Mouse (Mus musculus): ENCODE results near the gene Gm17949.

Gm17949 gene

GRCm38 (mm10) chr17:57047406-57047805 is 36.1 kb downstream of the Gm17949 start:
- peak; percentile 31 for DNase-seq (ENCODE audit: low read depth)

GRCm38 (mm10) chr17:57048816-57049215 is 37.5 kb downstream of the Gm17949 start:
- DNase-seq (ENCODE audit: low read depth) = peak; percentile 11

GRCm38 (mm10) chr17:57051679-57052078 is 40.4 kb downstream of the Gm17949 start:
- peak; percentile 37 for DNase-seq (ENCODE audit: low read depth)

- DNase-seq (ENCODE audit: low read depth) = no peak
Observed at GRCm38 (mm10) chr17:57056246-57056645, 45.0 kb downstream of the Gm17949 start.

GRCm38 (mm10) chr17:57058891-57059485 is 47.7 kb downstream of the Gm17949 start, which contains the start of gene Crb3:
TSS of gene Crb3 (plus strand) at chr17:57059105.
- peak; percentile 32 for DNase-seq (ENCODE audit: low read depth)

- peak; percentile 68 for DNase-seq (ENCODE audit: low read depth)
Observed at GRCm38 (mm10) chr17:57059486-57059977, 48.3 kb downstream of the Gm17949 start, which contains the start of gene Slc25a23. TSS of gene Slc25a23 (minus strand) at chr17:57059863.

GRCm38 (mm10) chr17:57060231-57060801 is 49.0 kb downstream of the Gm17949 start:
- peak; percentile 94 for DNase-seq (ENCODE audit: low read depth)

GRCm38 (mm10) chr17:57061069-57061468 is 49.8 kb downstream of the Gm17949 start:
- no peak for DNase-seq (ENCODE audit: low read depth)

GRCm38 (mm10) chr17:57062011-57062521 is 50.8 kb downstream of the Gm17949 start:
- DNase-seq (ENCODE audit: low read depth) = no peak

- DNase-seq (ENCODE audit: low read depth) = no peak
Observed at GRCm38 (mm10) chr17:57062548-57062947, 51.3 kb downstream of the Gm17949 start.

GRCm38 (mm10) chr17:57063031-57063430 is 51.8 kb downstream of the Gm17949 start:
- no peak for DNase-seq (ENCODE audit: low read depth)

GRCm38 (mm10) chr17:57066908-57067307 is 55.6 kb downstream of the Gm17949 start:
- no peak for DNase-seq (ENCODE audit: low read depth)

GRCm38 (mm10) chr17:57070272-57070671 is 59.0 kb downstream of the Gm17949 start:
- no peak for DNase-seq (ENCODE audit: low read depth)

GRCm38 (mm10) chr17:57070699-57071098 is 59.4 kb downstream of the Gm17949 start:
- DNase-seq (ENCODE audit: low read depth) = no peak
